Mouse (Mus musculus) gastrocnemius, adult 2 months (tissue): ENCODE data around the gene Nfat5. TPM values are rescaled to one million over a fixed set of nuclear protein-coding genes. Genes with fewer than 3 reads are reported as not detected.
A peak's percentile ranks its signal among the peaks of the same experiment; 100 is the strongest.

Experiments
- DNase-seq: peaks from one replicate; pipeline ENCODE4 v3.0.0; 2022
- H3K27ac ChIP-seq: fragments of 200-600 bp; 2 replicates; pipeline ENCODE4 v1.8.1; 2022; ENCODE audit warnings: mild to moderate bottlenecking
- H3K4me3 ChIP-seq: fragments of 200-600 bp; 2 replicates; pipeline ENCODE4 v1.8.1; 2022; ENCODE audit warnings: mild to moderate bottlenecking, moderate library complexity
- CTCF ChIP-seq: fragments of 200-600 bp; IDR thresholded peaks from 2 replicates; pipeline ENCODE4 v1.8.1; 2022; ENCODE audit warnings: antibody characterized with exemption, mild to moderate bottlenecking, moderate library complexity
- intact Hi-C: fragments of 180-260 bp; cut with DNase I; formaldehyde crosslinking; loops from one replicate; pipeline ENCODE4 v1.15.1; 2025
- total RNA-seq, 2 experiments: library from RNA; stranded (reverse); gene quantifications; 2 replicates each; pipeline ENCODE4 v1.2.3; 2021

Gene Nfat5
- total RNA-seq, 2 experiments from 2014 or later, result 15.1 to 21.8 TPM

GRCm38 (mm10) chr8:107268501-107268900, 24.8 kb upstream of the Nfat5 start:
- DNase-seq, result no peak
- TF ChIP-seq CTCF, result no peak
- Histone ChIP-seq H3K4me3 (0 out of 2 replicates have a peak overlapping the region, but pooled peaks have one; percentile 5), H3K27ac (peak overlapping the region; percentile 31; the same call in 1 of the 2 replicates)
- intact Hi-C loops, result no loop called here

GRCm38 (mm10) chr8:107269191-107269590, 24.1 kb upstream of the Nfat5 start:
- H3K4me3 ChIP-seq, result no peak overlapping the region
- intact Hi-C loops, result no loop called here
- no peak for TF ChIP-seq CTCF
- no peak overlapping the region for H3K27ac ChIP-seq
- DNase-seq, result no peak

- intact Hi-C loops, result no loop called here
- Histone ChIP-seq H3K27ac (no peak overlapping the region), H3K4me3 (no peak overlapping the region)
- TF ChIP-seq CTCF, result no peak
- no peak for DNase-seq
Observed at GRCm38 (mm10) chr8:107269617-107270139, 23.6 kb upstream of the Nfat5 start.

GRCm38 (mm10) chr8:107270287-107270686, 23.0 kb upstream of the Nfat5 start:
- no peak overlapping the region for H3K27ac ChIP-seq
- H3K4me3 ChIP-seq, result peak overlapping the region; percentile 6; the same call in 1 of the 2 replicates
- intact Hi-C loops, result no loop called here

GRCm38 (mm10) chr8:107270751-107271150, 22.5 kb upstream of the Nfat5 start:
- no peak for DNase-seq
- Histone ChIP-seq H3K4me3 (peak overlapping the region; percentile 6; the same call in 1 of the 2 replicates), H3K27ac (no peak overlapping the region)
- TF ChIP-seq CTCF, result no peak
- intact Hi-C loops, result no loop called here

More at GRCm38 (mm10) chr8:107270287-107270686, 23.0 kb upstream of the Nfat5 start:
- DNase-seq, result no peak
- no peak for TF ChIP-seq CTCF

- TF ChIP-seq CTCF, result no peak
- no peak for DNase-seq
- Histone ChIP-seq H3K4me3 (no peak overlapping the region), H3K27ac (no peak overlapping the region)
- intact Hi-C loops, result no loop called here
Observed at GRCm38 (mm10) chr8:107277323-107277883, 15.9 kb upstream of the Nfat5 start.

- intact Hi-C loops, result no loop called here
- TF ChIP-seq CTCF, result no peak
Observed at GRCm38 (mm10) chr8:107278571-107278970, 14.7 kb upstream of the Nfat5 start.

GRCm38 (mm10) chr8:107286686-107287085, 6.6 kb upstream of the Nfat5 start:
- no peak overlapping the region for H3K27ac ChIP-seq
- intact Hi-C loops, result no loop called here
- no peak overlapping the region for H3K4me3 ChIP-seq
- no peak for TF ChIP-seq CTCF
- no peak for DNase-seq

More at GRCm38 (mm10) chr8:107278571-107278970, 14.7 kb upstream of the Nfat5 start:
- no peak overlapping the region for H3K4me3 ChIP-seq
- H3K27ac ChIP-seq, result no peak overlapping the region
- DNase-seq, result no peak

- DNase-seq, result no peak
- no peak for TF ChIP-seq CTCF
- Histone ChIP-seq H3K27ac (no peak overlapping the region), H3K4me3 (no peak overlapping the region)
- intact Hi-C loops, result no loop called here
Observed at GRCm38 (mm10) chr8:107287522-107287921, 5.7 kb upstream of the Nfat5 start.

- intact Hi-C loops, result no loop called here
- no peak for TF ChIP-seq CTCF
- Histone ChIP-seq H3K4me3 (no peak overlapping the region), H3K27ac (no peak overlapping the region)
- no peak for DNase-seq
Observed at GRCm38 (mm10) chr8:107291171-107291601, 2.1 kb upstream of the Nfat5 start.

GRCm38 (mm10) chr8:107292119-107292927, 947 bp upstream of the Nfat5 start:
- intact Hi-C loops, result loop anchor here (2.0 kb wide), 1 partner anchor 86 kb away; no protein-coding TSS in a partner anchor
- TF ChIP-seq CTCF, result peak; percentile 14; the same call in 1 of the 2 replicates
- H3K27ac ChIP-seq, result peak overlapping the region; percentile 99
- no peak for DNase-seq
- peak overlapping the region; percentile 85 for H3K4me3 ChIP-seq

- peak overlapping the region; percentile 85 for H3K4me3 ChIP-seq
- peak overlapping the region; percentile 99 for H3K27ac ChIP-seq
- TF ChIP-seq CTCF, result no peak
- DNase-seq, result peak; percentile 74
- intact Hi-C loops, result loop anchor here (2.0 kb wide), 1 partner anchor 87 kb away; no protein-coding TSS in a partner anchor
Observed at GRCm38 (mm10) chr8:107293641-107294628, 665 bp downstream of the Nfat5 start.
